Mouse (Mus musculus): ENCODE results near the gene Abcb11.
"Not testable (repeated sequence)": the region's sequence is repeated elsewhere in the genome, so short reads cannot be mapped to it uniquely, and the experiment has no call there.

Abcb11 gene

GRCm38 (mm10) chr2:69342496-69343221, at the start of gene Abcb11:
TSS of gene Abcb11 (minus strand) at chr2:69342616.
- DNase-seq (ENCODE audit: low read depth, low spot score), result no peak
- Histone ChIP-seq H3K36me3 (ENCODE audit: control insufficient read depth, insufficient read depth, low read length, poor library complexity, severe bottlenecking) (no peaks in the 10 kb centered on the region), H3K27me3 (ENCODE audit: control insufficient read depth, insufficient read depth, low read length, poor library complexity, severe bottlenecking) (no peaks in the 10 kb centered on the region)

- no peak for DNase-seq (ENCODE audit: low read depth, low spot score)
- Histone ChIP-seq H3K36me3 (ENCODE audit: control insufficient read depth, insufficient read depth, low read length, poor library complexity, severe bottlenecking) (no peaks in the 10 kb centered on the region), H3K27me3 (ENCODE audit: control insufficient read depth, insufficient read depth, low read length, poor library complexity, severe bottlenecking) (no peaks in the 10 kb centered on the region)
These were observed 43.9 kb upstream of the Abcb11 start for GRCm38 (mm10) chr2:69386118-69386871.

- DNase-seq (ENCODE audit: low read depth, low spot score), result peak; percentile 3
- H3K36me3 ChIP-seq (ENCODE audit: control insufficient read depth, insufficient read depth, low read length, poor library complexity, severe bottlenecking), result no peaks in the 10 kb centered on the region
- H3K27me3 ChIP-seq (ENCODE audit: control insufficient read depth, insufficient read depth, low read length, poor library complexity, severe bottlenecking), result no peaks in the 10 kb centered on the region
These were observed 40.4 kb upstream of the Abcb11 start for GRCm38 (mm10) chr2:69382838-69383237.

GRCm38 (mm10) chr2:69381740-69382139, 39.3 kb upstream of the Abcb11 start:
- DNase-seq (ENCODE audit: low read depth, low spot score), result peak; percentile 2
- H3K27me3 ChIP-seq (ENCODE audit: control insufficient read depth, insufficient read depth, low read length, poor library complexity, severe bottlenecking), result no peaks in the 10 kb centered on the region
- H3K36me3 ChIP-seq (ENCODE audit: control insufficient read depth, insufficient read depth, low read length, poor library complexity, severe bottlenecking), result no peaks in the 10 kb centered on the region

- H3K36me3 ChIP-seq (ENCODE audit: control insufficient read depth, insufficient read depth, low read length, poor library complexity, severe bottlenecking), result no peaks in the 10 kb centered on the region
- DNase-seq (ENCODE audit: low read depth, low spot score), result peak; percentile 52
- no peaks in the 10 kb centered on the region for H3K27me3 ChIP-seq (ENCODE audit: control insufficient read depth, insufficient read depth, low read length, poor library complexity, severe bottlenecking)
These were observed 37.9 kb upstream of the Abcb11 start, which contains the start of gene Dhrs9 for GRCm38 (mm10) chr2:69380281-69380680. TSS of gene Dhrs9 (plus strand) at chr2:69380445.

- H3K36me3 ChIP-seq (ENCODE audit: control insufficient read depth, insufficient read depth, low read length, poor library complexity, severe bottlenecking), result no peaks in the 10 kb centered on the region
- DNase-seq (ENCODE audit: low read depth, low spot score), result no peak
- no peaks in the 10 kb centered on the region for H3K27me3 ChIP-seq (ENCODE audit: control insufficient read depth, insufficient read depth, low read length, poor library complexity, severe bottlenecking)
These were observed 37.4 kb upstream of the Abcb11 start for GRCm38 (mm10) chr2:69379801-69380200.

- DNase-seq (ENCODE audit: low read depth, low spot score), result no peak
- H3K36me3 ChIP-seq (ENCODE audit: control insufficient read depth, insufficient read depth, low read length, poor library complexity, severe bottlenecking), result no peaks in the 10 kb centered on the region
- H3K27me3 ChIP-seq (ENCODE audit: control insufficient read depth, insufficient read depth, low read length, poor library complexity, severe bottlenecking), result no peaks in the 10 kb centered on the region
These were observed 34.4 kb upstream of the Abcb11 start for GRCm38 (mm10) chr2:69376780-69377179.

GRCm38 (mm10) chr2:69365275-69365674, 22.9 kb upstream of the Abcb11 start:
- Histone ChIP-seq H3K27me3 (ENCODE audit: control insufficient read depth, insufficient read depth, low read length, poor library complexity, severe bottlenecking) (no peaks in the 10 kb centered on the region), H3K36me3 (ENCODE audit: control insufficient read depth, insufficient read depth, low read length, poor library complexity, severe bottlenecking) (no peaks in the 10 kb centered on the region)
- no peak for DNase-seq (ENCODE audit: low read depth, low spot score)

- DNase-seq (ENCODE audit: low read depth, low spot score), result no peak
- H3K36me3 ChIP-seq (ENCODE audit: control insufficient read depth, insufficient read depth, low read length, poor library complexity, severe bottlenecking), result no peaks in the 10 kb centered on the region
- no peaks in the 10 kb centered on the region for H3K27me3 ChIP-seq (ENCODE audit: control insufficient read depth, insufficient read depth, low read length, poor library complexity, severe bottlenecking)
These were observed 22.4 kb upstream of the Abcb11 start for GRCm38 (mm10) chr2:69364831-69365230.

- not testable (repeated sequence) for DNase-seq (ENCODE audit: low read depth, low spot score)
These were observed 13.0 kb upstream of the Abcb11 start for GRCm38 (mm10) chr2:69355402-69355801.

GRCm38 (mm10) chr2:69341506-69341905, 910 bp downstream of the Abcb11 start:
- Histone ChIP-seq H3K27me3 (ENCODE audit: control insufficient read depth, insufficient read depth, low read length, poor library complexity, severe bottlenecking) (no peaks in the 10 kb centered on the region), H3K36me3 (ENCODE audit: control insufficient read depth, insufficient read depth, low read length, poor library complexity, severe bottlenecking) (no peaks in the 10 kb centered on the region)
- DNase-seq (ENCODE audit: low read depth, low spot score), result no peak

More at GRCm38 (mm10) chr2:69355402-69355801, 13.0 kb upstream of the Abcb11 start:
- not testable (repeated sequence) for H3K27me3 ChIP-seq (ENCODE audit: control insufficient read depth, insufficient read depth, low read length, poor library complexity, severe bottlenecking); H3K36me3 ChIP-seq (ENCODE audit: control insufficient read depth, insufficient read depth, low read length, poor library complexity, severe bottlenecking)

- not testable (repeated sequence) for DNase-seq (ENCODE audit: low read depth, low spot score); H3K36me3 ChIP-seq (ENCODE audit: control insufficient read depth, insufficient read depth, low read length, poor library complexity, severe bottlenecking); H3K27me3 ChIP-seq (ENCODE audit: control insufficient read depth, insufficient read depth, low read length, poor library complexity, severe bottlenecking)
These were observed 10.9 kb downstream of the Abcb11 start for GRCm38 (mm10) chr2:69331523-69331922.

GRCm38 (mm10) chr2:69328509-69329163, 13.8 kb downstream of the Abcb11 start:
- Histone ChIP-seq H3K36me3 (ENCODE audit: control insufficient read depth, insufficient read depth, low read length, poor library complexity, severe bottlenecking) (no peaks in the 10 kb centered on the region), H3K27me3 (ENCODE audit: control insufficient read depth, insufficient read depth, low read length, poor library complexity, severe bottlenecking) (no peaks in the 10 kb centered on the region)
- DNase-seq (ENCODE audit: low read depth, low spot score), result no peak

GRCm38 (mm10) chr2:69324881-69325660, 17.3 kb downstream of the Abcb11 start:
- Histone ChIP-seq H3K27me3 (ENCODE audit: control insufficient read depth, insufficient read depth, low read length, poor library complexity, severe bottlenecking) (no peaks in the 10 kb centered on the region), H3K36me3 (ENCODE audit: control insufficient read depth, insufficient read depth, low read length, poor library complexity, severe bottlenecking) (no peaks in the 10 kb centered on the region)
- no peak for DNase-seq (ENCODE audit: low read depth, low spot score)

Data from splenic B cell, adult 2 months (primary cell).